Mouse (Mus musculus) embryonic facial prominence, embryonic 11.5 days (tissue): ENCODE data around the gene Cxcr4. TPM values are rescaled to one million over a fixed set of nuclear protein-coding genes. Genes with fewer than 3 reads are reported as not detected.

Experiments
- ATAC-seq: fragments of 200-750 bp; cut with Nextera tagmentation; replicated peaks from 2 replicates; pipeline ENCODE4 v1.8.0; 2017; ENCODE audit warnings: low read depth; ENCODE audit not compliant: insufficient number of reproducible peaks, low FRiP score, low TSS enrichment
- DNase-seq: peaks from one replicate; pipeline ENCODE4 v3.0.0-alpha.2; 2015; ENCODE audit warnings: low spot score
- H3K27ac ChIP-seq: fragments of 300-500 bp; sonication (generic); replicated peaks from 2 replicates; pipeline ENCODE4 v1.5.1; 2014; ENCODE audit warnings: mild to moderate bottlenecking, low read depth, low read length, control low read depth
- H3K27me3 ChIP-seq: fragments of 300-500 bp; sonication (generic); 2 replicates; pipeline ENCODE4 v1.6.1; 2014; ENCODE audit warnings: mild to moderate bottlenecking, low read length, moderate library complexity, mixed read lengths; ENCODE audit not compliant: control insufficient read depth, insufficient read depth
- H3K36me3 ChIP-seq: fragments of 300-500 bp; sonication (generic); replicated peaks from 2 replicates; pipeline ENCODE4 v1.6.1; 2014; ENCODE audit warnings: low read depth, mild to moderate bottlenecking, low read length, moderate library complexity, mixed read lengths; ENCODE audit not compliant: control insufficient read depth, insufficient read depth
- H3K4me1 ChIP-seq: fragments of 300-500 bp; sonication (generic); 2 replicates; pipeline ENCODE4 v1.6.1; 2014; ENCODE audit warnings: low read length, mixed read lengths; ENCODE audit not compliant: control insufficient read depth, insufficient read depth
- H3K4me2 ChIP-seq: fragments of 300-500 bp; sonication (generic); 2 replicates; pipeline ENCODE4 v1.6.1; 2014; ENCODE audit warnings: low read depth, mild to moderate bottlenecking, control low read depth, low read length, moderate library complexity
- H3K4me3 ChIP-seq: fragments of 300-500 bp; sonication (generic); 2 replicates; pipeline ENCODE4 v1.5.1; 2014; ENCODE audit warnings: low read depth, low read length, control low read depth
- H3K9ac ChIP-seq: fragments of 300-500 bp; sonication (generic); replicated peaks from 2 replicates; pipeline ENCODE4 v1.6.1; 2014; ENCODE audit warnings: mild to moderate bottlenecking, control low read depth, low read length
- H3K9me3 ChIP-seq: fragments of 300-500 bp; sonication (generic); replicated peaks from 2 replicates; pipeline ENCODE4 v1.6.1; 2016; ENCODE audit warnings: mild to moderate bottlenecking, low read length, inconsistent platforms, mixed read lengths; ENCODE audit not compliant: control insufficient read depth
- WGBS: fragments of 180-500 bp; shearing (Covaris S2); extraction: QIAGEN DNeasy Blood & Tissue Kit; methylation state at CpG from one replicate; pipeline ENCODE4 v1.1.7; 2014; 5-methylcytosine and 5-hydroxymethylcytosine counted together
- polyA plus RNA-seq: library from polyadenylated mRNA; unstranded; fragments of >200 nt; fragmentation: Nextera tagmentation; extraction: Ambion mirVana; gene quantifications from 2 replicates; pipeline ENCODE4 v1.2.1, GENCODE M21; 2014

The Cxcr4 gene
- polyA plus RNA-seq, 1 experiment from 2014 or later = 6.8 TPM

DNA sequence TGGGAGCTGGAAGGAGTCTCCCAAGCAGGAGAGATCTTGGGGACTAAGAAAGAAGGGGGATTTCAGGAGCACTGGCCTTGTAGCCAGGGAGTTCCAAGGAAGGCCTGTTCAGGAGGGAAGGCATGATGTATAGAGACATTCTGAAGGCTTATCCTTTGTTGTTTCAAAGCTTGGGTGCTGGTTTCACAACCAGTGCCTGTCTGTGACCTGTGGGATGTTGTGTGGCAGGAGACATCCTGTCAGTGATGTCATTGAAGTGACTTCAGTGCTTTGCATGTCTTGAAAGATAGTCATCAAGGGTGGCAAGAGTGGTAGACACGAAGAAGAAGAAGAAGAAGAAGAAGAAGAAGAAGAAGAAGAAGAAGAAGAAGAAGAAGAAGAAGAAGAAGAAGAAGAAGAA lies 13.7 kb upstream of the Cxcr4 start:
- 76% methylated on average over 1 of the region's 1 CpGs for WGBS
- ATAC-seq = no peak
- Histone ChIP-seq H3K9me3 (no peaks in the 10 kb centered on the region), H3K9ac (no peak overlapping the region), H3K4me1 (no peaks in the 10 kb centered on the region), H3K27ac (no peak overlapping the region), H3K36me3 (no peaks in the 10 kb centered on the region), H3K4me3 (no peak overlapping the region), H3K4me2 (no peak overlapping the region), H3K27me3 (no peaks in the 10 kb centered on the region)
- no peak for DNase-seq

- H3K4me3 ChIP-seq = no peak overlapping the region
- H3K4me1 ChIP-seq = no peaks in the 10 kb centered on the region
- H3K27me3 ChIP-seq = no peaks in the 10 kb centered on the region
- no peak overlapping the region for H3K4me2 ChIP-seq
- no peak for ATAC-seq
- H3K9ac ChIP-seq = no peak overlapping the region
- WGBS = 88% methylated on average over 8 of the region's 8 CpGs
- H3K27ac ChIP-seq = no peak overlapping the region
- no peaks in the 10 kb centered on the region for H3K9me3 ChIP-seq
- no peaks in the 10 kb centered on the region for H3K36me3 ChIP-seq
- no peak for DNase-seq
Measured at GRCm38 (mm10) chr1:128602688-128603385, 10.7 kb upstream of the Cxcr4 start.

DNA sequence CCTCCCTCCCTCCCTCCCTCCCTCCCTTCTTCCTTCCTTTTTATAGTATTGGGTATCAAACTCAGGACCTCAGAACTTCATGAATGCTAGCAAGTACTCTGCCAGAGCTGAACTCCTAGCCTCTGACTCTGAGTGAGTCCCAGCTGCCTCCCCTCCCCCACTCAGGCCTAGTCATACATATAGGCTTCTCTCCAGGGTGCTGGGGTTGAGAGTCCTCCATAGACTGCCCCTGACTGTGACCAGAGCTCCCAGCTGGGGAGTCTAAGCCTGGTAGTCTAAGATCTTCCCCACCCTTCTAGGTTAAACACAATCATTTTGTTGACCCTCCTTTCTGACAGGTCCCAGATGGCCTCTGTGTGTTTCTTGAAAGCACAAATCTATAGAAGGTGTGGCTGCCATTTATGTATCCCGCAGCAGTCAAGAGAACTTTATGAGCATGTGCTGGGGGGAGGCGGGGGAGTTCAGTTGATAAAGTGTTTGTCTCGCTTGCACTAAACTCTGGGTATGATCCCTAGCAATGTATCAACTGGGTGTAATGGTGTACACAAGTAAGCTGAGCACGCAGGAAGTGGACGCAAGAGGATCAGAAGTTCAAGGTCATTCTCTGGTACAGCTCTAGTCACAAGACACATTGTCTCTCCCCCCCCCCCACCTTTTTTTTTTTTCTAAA lies 10.1 kb upstream of the Cxcr4 start:
- H3K27ac ChIP-seq = no peak overlapping the region
- H3K9me3 ChIP-seq = no peaks in the 10 kb centered on the region
- H3K36me3 ChIP-seq = no peaks in the 10 kb centered on the region
- DNase-seq (no peak), ATAC-seq (no peak)
- H3K27me3 ChIP-seq = no peaks in the 10 kb centered on the region
- no peak overlapping the region for H3K4me2 ChIP-seq
- no peaks in the 10 kb centered on the region for H3K4me1 ChIP-seq
- WGBS = 85% methylated on average over 5 of the region's 5 CpGs
- no peak overlapping the region for H3K9ac ChIP-seq
- H3K4me3 ChIP-seq = no peak overlapping the region

- Histone ChIP-seq H3K4me2 (no peak overlapping the region), H3K27ac (no peak overlapping the region), H3K36me3 (no peaks in the 10 kb centered on the region), H3K4me1 (no peaks in the 10 kb centered on the region; the same call in 1 of the 2 replicates), H3K9me3 (no peaks in the 10 kb centered on the region), H3K9ac (no peak overlapping the region), H3K4me3 (no peak overlapping the region), H3K27me3 (no peaks in the 10 kb centered on the region)
- DNase-seq = no peak
- ATAC-seq = no peak
- WGBS = 77% methylated on average over 5 of the region's 5 CpGs
Measured at GRCm38 (mm10) chr1:128601307-128601706, 9.2 kb upstream of the Cxcr4 start.

- no peak overlapping the region for H3K9ac ChIP-seq
- H3K4me3 ChIP-seq = no peak overlapping the region
- no peak overlapping the region for H3K27ac ChIP-seq
- no peaks in the 10 kb centered on the region; the same call in 1 of the 2 replicates for H3K4me1 ChIP-seq
- H3K9me3 ChIP-seq = no peaks in the 10 kb centered on the region
- 91% methylated on average over 2 of the region's 2 CpGs for WGBS
- no peak for DNase-seq
- ATAC-seq = no peak
- H3K4me2 ChIP-seq = no peak overlapping the region
- no peaks in the 10 kb centered on the region for H3K27me3 ChIP-seq
- H3K36me3 ChIP-seq = no peaks in the 10 kb centered on the region
Measured at GRCm38 (mm10) chr1:128600549-128600948, 8.5 kb upstream of the Cxcr4 start.

DNA sequence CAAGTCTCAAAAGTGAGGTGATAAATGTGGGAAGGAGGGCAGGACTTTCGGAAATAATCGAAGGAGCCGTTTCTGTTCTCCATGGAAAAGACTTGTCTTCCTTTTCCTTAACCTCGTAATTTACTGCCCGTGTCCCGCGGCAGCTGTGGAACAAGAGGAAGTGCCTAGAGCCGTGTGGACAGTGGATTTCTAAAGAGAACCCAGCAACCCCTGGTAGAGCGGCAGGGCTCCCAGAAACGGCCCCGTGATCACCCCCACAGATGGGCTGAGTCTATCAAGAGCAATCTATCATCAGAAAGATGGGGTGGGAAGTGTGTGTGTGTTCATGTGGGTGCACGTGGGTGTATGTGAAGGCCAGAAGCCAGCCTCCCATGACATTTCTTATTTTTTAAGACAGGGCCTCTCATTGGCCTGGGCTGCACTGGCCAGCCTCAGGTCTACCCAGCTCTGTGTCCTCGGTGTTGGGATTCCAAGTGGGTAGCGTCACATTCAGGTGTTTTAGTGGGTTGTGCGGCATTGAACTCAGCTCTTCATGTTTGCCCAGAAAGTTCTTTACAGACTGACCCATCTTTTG lies 5.2 kb upstream of the Cxcr4 start:
- WGBS = 57% methylated on average over 15 of the region's 15 CpGs
- Histone ChIP-seq H3K36me3 (no peaks in the 10 kb centered on the region), H3K27ac (no peak overlapping the region), H3K4me1 (no peaks in the 10 kb centered on the region; the same call in none of the 2 replicates), H3K27me3 (peaks cover 6% of the 10 kb centered on the region; the same call in 1 of the 2 replicates), H3K9ac (no peak overlapping the region), H3K9me3 (no peaks in the 10 kb centered on the region), H3K4me3 (no peak overlapping the region), H3K4me2 (no peak overlapping the region)
- ATAC-seq (no peak), DNase-seq (no peak)

GRCm38 (mm10) chr1:128595528-128595927 lies 3.4 kb upstream of the Cxcr4 start:
- Histone ChIP-seq H3K27me3 (peaks cover 12% of the 10 kb centered on the region; the same call in 1 of the 2 replicates), H3K9me3 (no peaks in the 10 kb centered on the region), H3K4me1 (no peaks in the 10 kb centered on the region; the same call in none of the 2 replicates), H3K27ac (no peak overlapping the region), H3K4me3 (no peak overlapping the region), H3K9ac (no peak overlapping the region), H3K4me2 (no peak overlapping the region), H3K36me3 (no peaks in the 10 kb centered on the region)
- 5% methylated on average over 6 of the region's 6 CpGs for WGBS
- DNase-seq (no peak), ATAC-seq (no peak)

DNA sequence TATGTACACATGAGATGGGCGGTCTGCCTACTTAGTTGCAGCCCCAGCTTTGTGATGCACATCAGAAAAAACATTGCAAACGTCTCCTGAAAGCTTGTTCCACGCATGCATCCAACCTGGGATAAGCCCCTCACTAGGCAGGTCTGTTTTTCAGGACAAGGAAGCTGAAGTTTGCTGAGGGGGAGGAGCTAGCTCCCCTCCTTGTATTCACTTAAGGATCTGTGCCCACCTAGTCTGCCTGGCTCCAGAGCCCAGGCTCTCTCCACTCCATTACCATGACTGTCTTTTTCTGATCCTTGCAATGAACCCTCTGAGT lies 3.0 kb upstream of the Cxcr4 start:
- DNase-seq (no peak), ATAC-seq (no peak)
- Histone ChIP-seq H3K27ac (no peak overlapping the region), H3K4me3 (no peak overlapping the region), H3K27me3 (peaks cover 12% of the 10 kb centered on the region; the same call in 1 of the 2 replicates), H3K9me3 (no peaks in the 10 kb centered on the region), H3K36me3 (no peaks in the 10 kb centered on the region), H3K4me2 (no peak overlapping the region), H3K9ac (no peak overlapping the region), H3K4me1 (no peaks in the 10 kb centered on the region; the same call in none of the 2 replicates)
- 21% methylated on average over 3 of the region's 3 CpGs for WGBS
